Mouse (Mus musculus): ENCODE results near the gene Tmem273.

- TF ChIP-seq CTCF (IDR thresholded peaks at IDR 0.05; ENCODE audit: insufficient read depth, low read length): no peak
- no peak for TF ChIP-seq POLR2A (IDR thresholded peaks at IDR 0.05; ENCODE audit: borderline replicate concordance, extremely low read depth, low read depth, low read length)
Measured at GRCm38 (mm10) chr14:32827165-32827564, 41.4 kb downstream of the Tmem273 start.
